Mouse (Mus musculus) B cell, adult 2 months (primary cell): ENCODE data around the gene Tent4b.

Source experiments
- DNase-seq, 2 experiments: peaks; one replicate each; pipeline ENCODE4 v3.0.0; 2022

Gene Tent4b

GRCm38 (mm10) chr8:88280904-88281303 lies 81.9 kb downstream of the Tent4b start:
- no peak for DNase-seq

- DNase-seq, result peak; percentile 64 to 71
Observed at GRCm38 (mm10) chr8:88282684-88283083, 83.7 kb downstream of the Tent4b start.

- DNase-seq, result no peak
Observed at GRCm38 (mm10) chr8:88283243-88284115, 84.5 kb downstream of the Tent4b start.

GRCm38 (mm10) chr8:88284738-88285137 lies 85.7 kb downstream of the Tent4b start:
- no peak for DNase-seq

- DNase-seq, result peak; percentile 50 to 56
Observed at GRCm38 (mm10) chr8:88285469-88286356, 86.7 kb downstream of the Tent4b start.

- no peak for DNase-seq
Observed at GRCm38 (mm10) chr8:88286421-88286960, 87.5 kb downstream of the Tent4b start.

- peak; percentile 73 to 75 for DNase-seq
Observed at GRCm38 (mm10) chr8:88288622-88289242, 89.7 kb downstream of the Tent4b start.

- peak; percentile 61 to 67 for DNase-seq
Observed at GRCm38 (mm10) chr8:88289901-88290300, 90.9 kb downstream of the Tent4b start.

GRCm38 (mm10) chr8:88290326-88291304 lies 91.6 kb downstream of the Tent4b start:
- peak; percentile 39 to 48 for DNase-seq

GRCm38 (mm10) chr8:88291305-88291690 lies 92.3 kb downstream of the Tent4b start:
- no peak for DNase-seq

GRCm38 (mm10) chr8:88292926-88293325 lies 93.9 kb downstream of the Tent4b start:
- DNase-seq, result no peak

GRCm38 (mm10) chr8:88293590-88294356 lies 94.8 kb downstream of the Tent4b start:
- DNase-seq, result peak; percentile 67 to 72

- DNase-seq, result no peak
Observed at GRCm38 (mm10) chr8:88294977-88295376, 96.0 kb downstream of the Tent4b start.

GRCm38 (mm10) chr8:88297976-88298732 lies 99.1 kb downstream of the Tent4b start:
- no peak for DNase-seq

GRCm38 (mm10) chr8:88298733-88299103 lies 99.7 kb downstream of the Tent4b start:
- no peak for DNase-seq

GRCm38 (mm10) chr8:88299907-88300603 lies 101.0 kb downstream of the Tent4b start:
- DNase-seq, result peak; percentile 53 to 61

- no peak for DNase-seq
Observed at GRCm38 (mm10) chr8:88301589-88302437, 102.8 kb downstream of the Tent4b start.

GRCm38 (mm10) chr8:88305814-88306213 lies 106.8 kb downstream of the Tent4b start:
- DNase-seq, result peak in 1 of 2 experiments; percentile 34
